ENCODE assay signal across 11 mouse cellular contexts in genomic region chr4:142017686-142018085, GRCm38 (mm10). TPM values are rescaled to one million over a fixed set of nuclear protein-coding genes. Genes with fewer than 3 reads are reported as not detected.
DNase-seq lines count a peak whose midpoint lies in the region; ATAC-seq and TF ChIP-seq lines count a peak whose summit lies in the region.
"Had no signal": no experiment of that assay in that cellular context is flagged by ENCODE, and none has a peak within 500 bp of the region (broad histone marks: within the 10 kb centered on the region; RNA-seq: fewer than 3 reads in every experiment).

No protein-coding gene starts in this region.

- no peak for DNase-seq in kidney, postnatal 0 days (ENCODE audit: low spot score)
- DNase-seq in gastrocnemius, postnatal 10 days, result no peak
- DNase-seq in forebrain, embryonic 14.5 days (ENCODE audit: low spot score), result no peak
- no peak for DNase-seq in frontal cortex, postnatal 14 days (ENCODE audit: low spot score in 2 of 2)
- DNase-seq: cerebellum, adult 11-12 months had no signal

- H3K27ac ChIP-seq in kidney, postnatal 0 days, result no peak overlapping the region
- H3K27ac ChIP-seq in kidney, embryonic 14.5 days (ENCODE audit: low read depth, low read length), result no peak overlapping the region
- H3K27ac ChIP-seq in lung, embryonic 15.5 days, result no peak overlapping the region
- peak overlapping the region; percentile 11; the same call in 1 of the 2 replicates for H3K27ac ChIP-seq in stomach, embryonic 16.5 days (ENCODE audit: low read length)
- no peak overlapping the region for H3K27ac ChIP-seq in forebrain, embryonic 14.5 days (ENCODE audit: low read depth, low read length)

- H3K4me3 ChIP-seq in kidney, postnatal 0 days (replicated peaks; ENCODE audit: low read depth, low read length), result no peak overlapping the region
- H3K4me3 ChIP-seq in kidney, embryonic 14.5 days (ENCODE audit: low read length), result no peak overlapping the region
- no peak overlapping the region for H3K4me3 ChIP-seq in lung, embryonic 15.5 days
- H3K4me3 ChIP-seq in stomach, embryonic 16.5 days (replicated peaks; ENCODE audit: low read length), result no peak overlapping the region
- H3K4me3 ChIP-seq in forebrain, embryonic 14.5 days (ENCODE audit: low read depth, low read length), result no peak overlapping the region

- H3K27me3 ChIP-seq in kidney, postnatal 0 days (ENCODE audit: insufficient read depth, low read length), result no peaks in the 10 kb centered on the region
- H3K27me3 ChIP-seq in kidney, embryonic 14.5 days (ENCODE audit: control insufficient read depth, insufficient read depth, low read length), result no peaks in the 10 kb centered on the region
- peaks cover 22% of the 10 kb centered on the region for H3K27me3 ChIP-seq in lung, embryonic 15.5 days
- no peaks in the 10 kb centered on the region for H3K27me3 ChIP-seq in stomach, embryonic 16.5 days (ENCODE audit: control insufficient read depth, insufficient read depth, low read length)
- no peaks in the 10 kb centered on the region for H3K27me3 ChIP-seq in forebrain, embryonic 14.5 days (replicated peaks; ENCODE audit: control insufficient read depth, insufficient read depth, low read length)

- peaks cover 8% of the 10 kb centered on the region; the same call in 1 of the 2 replicates for H3K4me1 ChIP-seq in kidney, postnatal 0 days (replicated peaks; ENCODE audit: insufficient read depth, low read length)
- H3K4me1 ChIP-seq in kidney, embryonic 14.5 days (ENCODE audit: control insufficient read depth, insufficient read depth, low read length), result peaks cover 8% of the 10 kb centered on the region
- H3K4me1 ChIP-seq in lung, embryonic 15.5 days, result peaks cover 18% of the 10 kb centered on the region
- H3K4me1 ChIP-seq in stomach, embryonic 16.5 days (ENCODE audit: control insufficient read depth, insufficient read depth, low read length), result peaks cover 14% of the 10 kb centered on the region
- no peaks in the 10 kb centered on the region for H3K4me1 ChIP-seq in forebrain, embryonic 14.5 days (ENCODE audit: control insufficient read depth, insufficient read depth, low read length)

- no peak for TF ChIP-seq CTCF in kidney, postnatal 0 days (IDR thresholded peaks at IDR 0.05; ENCODE audit: low read depth)

- WGBS in kidney, postnatal 0 days, result 37% methylated on average over 15 of the region's 15 CpGs
- 51% methylated on average over 15 of the region's 15 CpGs for WGBS in kidney, embryonic 14.5 days
- 19% methylated on average over 15 of the region's 15 CpGs for WGBS in lung, embryonic 15.5 days
- WGBS in stomach, embryonic 16.5 days, result 31% methylated on average over 15 of the region's 15 CpGs
- 66% methylated on average over 15 of the region's 15 CpGs for WGBS in forebrain, embryonic 14.5 days

- no peak overlapping the region for H3K4me2 ChIP-seq in kidney, postnatal 0 days (ENCODE audit: low read length)
- H3K4me2 ChIP-seq in kidney, embryonic 14.5 days (replicated peaks; ENCODE audit: low read depth, low read length), result no peak overlapping the region; the same call in 1 of the 2 replicates
- H3K4me2 ChIP-seq in lung, embryonic 15.5 days, result peak overlapping the region; percentile 33
- H3K4me2 ChIP-seq in stomach, embryonic 16.5 days (ENCODE audit: low read depth, low read length), result peak overlapping the region; percentile 17
- no peak overlapping the region for H3K4me2 ChIP-seq in forebrain, embryonic 14.5 days (ENCODE audit: low read length)

- H3K36me3 ChIP-seq in kidney, postnatal 0 days (ENCODE audit: insufficient read depth, low read length), result no peaks in the 10 kb centered on the region
- no peaks in the 10 kb centered on the region for H3K36me3 ChIP-seq in kidney, embryonic 14.5 days (ENCODE audit: control insufficient read depth, insufficient read depth, low read length)
- no peaks in the 10 kb centered on the region for H3K36me3 ChIP-seq in lung, embryonic 15.5 days
- H3K36me3 ChIP-seq in stomach, embryonic 16.5 days (ENCODE audit: control insufficient read depth, insufficient read depth, low read length), result no peaks in the 10 kb centered on the region
- no peaks in the 10 kb centered on the region for H3K36me3 ChIP-seq in forebrain, embryonic 14.5 days (ENCODE audit: control insufficient read depth, insufficient read depth, low read length)

- H3K9ac ChIP-seq in kidney, postnatal 0 days (ENCODE audit: low read depth, low read length), result no peak overlapping the region
- no peak overlapping the region for H3K9ac ChIP-seq in kidney, embryonic 14.5 days (ENCODE audit: low read depth, low read length)
- H3K9ac ChIP-seq in lung, embryonic 15.5 days, result no peak overlapping the region
- H3K9ac ChIP-seq in stomach, embryonic 16.5 days (ENCODE audit: low read length), result peak overlapping the region; percentile 3; the same call in 1 of the 2 replicates
- H3K9ac ChIP-seq in forebrain, embryonic 14.5 days (ENCODE audit: low read length), result no peak overlapping the region

- peak; percentile 6; the same call in 1 of the 2 replicates for ATAC-seq in kidney, postnatal 0 days (replicated peaks; ENCODE audit: low FRiP score, low read depth)
- no peak for ATAC-seq in kidney, embryonic 14.5 days (ENCODE audit: low FRiP score, low TSS enrichment)
- ATAC-seq in granulocyte monocyte progenitor cell, adult 5-6 weeks (replicated peaks; ENCODE audit: poor library complexity, severe bottlenecking), result peak; percentile 75
- ATAC-seq in lung, embryonic 15.5 days (ENCODE audit: borderline replicate concordance, extremely low read depth, low FRiP score, low TSS enrichment), result 0 out of 2 replicates have a peak, but pooled peaks have one; percentile 20
- ATAC-seq in stomach, embryonic 16.5 days (ENCODE audit: insufficient read depth, low FRiP score), result peak; percentile 49
- no peak for ATAC-seq in forebrain, embryonic 14.5 days

- H3K9me3 ChIP-seq in kidney, postnatal 0 days (replicated peaks; ENCODE audit: low read length), result no peaks in the 10 kb centered on the region
- H3K9me3 ChIP-seq in kidney, embryonic 14.5 days (ENCODE audit: control insufficient read depth, low read length), result no peaks in the 10 kb centered on the region
- H3K9me3 ChIP-seq in lung, embryonic 15.5 days, result no peaks in the 10 kb centered on the region
- H3K9me3 ChIP-seq in stomach, embryonic 16.5 days (replicated peaks; ENCODE audit: control insufficient read depth, low read length), result no peaks in the 10 kb centered on the region
- H3K9me3 ChIP-seq in forebrain, embryonic 14.5 days (replicated peaks; ENCODE audit: control insufficient read depth, low read length), result no peaks in the 10 kb centered on the region

RNA-seq across cellular contexts. Expression of gene Fhad1, which starts 2.8 kb away (rescaled TPM):
- polyA plus RNA-seq in kidney, postnatal 0 days (2015; fragmentation: Nextera tagmentation; extraction: Ambion mirVana), result 0.32 and 0.50 TPM in 2 replicates
- 0.15 and 0.60 TPM in 2 replicates for polyA plus RNA-seq in kidney, embryonic 14.5 days (2014; fragmentation: Nextera tagmentation; extraction: Ambion mirVana)
- not detected in 2 replicates for total RNA-seq in granulocyte monocyte progenitor cell, adult 5-6 weeks (2014; fragmentation: Nextera tagmentation)
- 0.39 TPM in 1 of 2 replicates, not detected in the other for total RNA-seq in granulocyte monocyte progenitor cell, adult 5-6 weeks (2017)
- polyA plus RNA-seq in lung, embryonic 15.5 days (2015; fragmentation: Nextera tagmentation; extraction: Ambion mirVana), result 1.7 TPM in 2 replicates
- polyA plus RNA-seq in stomach, embryonic 16.5 days (2015; fragmentation: Nextera tagmentation; extraction: Ambion mirVana), result 5.3 and 5.8 TPM in 2 replicates
- total RNA-seq in gastrocnemius, postnatal 10 days (2021), result 1 to 10 TPM; 2.1 to 4.5 TPM
- 1.3 and 2.2 TPM in 2 replicates for polyA plus RNA-seq in forebrain, embryonic 14.5 days (2014; fragmentation: Nextera tagmentation; extraction: Ambion mirVana)
- total RNA-seq: gastrocnemius, adult 8-10 months; MEL had no signal

Comparison
In these comparisons a context has a peak if more than half of its experiments do, and no peak if none do; other contexts are left out.
1. ATAC-seq: peak in kidney, postnatal 0 days (single experiment), granulocyte monocyte progenitor cell, adult 5-6 weeks (single experiment), lung, embryonic 15.5 days (single experiment) and stomach, embryonic 16.5 days (single experiment); none in kidney, embryonic 14.5 days (single experiment) and forebrain, embryonic 14.5 days (single experiment).
2. H3K4me2 ChIP-seq: peak in lung, embryonic 15.5 days (single experiment) and stomach, embryonic 16.5 days (single experiment); none in kidney, postnatal 0 days (single experiment), kidney, embryonic 14.5 days (single experiment) and forebrain, embryonic 14.5 days (single experiment).